Mouse (Mus musculus) forebrain, embryonic 14.5 days (tissue): ENCODE results near the gene Sh3bgrl2. TPM values are rescaled to one million over a fixed set of nuclear protein-coding genes. Genes with fewer than 3 reads are reported as not detected.
A peak's percentile ranks its signal among the peaks of the same experiment; 100 is the strongest.

Experiments
- ATAC-seq: fragments of 200-750 bp; cut with Nextera tagmentation; 2 replicates; pipeline ENCODE4 v1.8.0; 2017; ENCODE audit warnings: mild to moderate bottlenecking, moderate library complexity
- DNase-seq: peaks from one replicate; pipeline ENCODE4 v3.0.0-alpha.2; 2015; ENCODE audit warnings: low spot score
- H3K27ac ChIP-seq: fragments of 300-500 bp; sonication (generic); 2 replicates; pipeline ENCODE4 v1.5.1; 2014; ENCODE audit warnings: low read depth, mild to moderate bottlenecking, control low read depth, low read length, moderate library complexity
- H3K27me3 ChIP-seq: fragments of 300-500 bp; sonication (generic); replicated peaks from 2 replicates; pipeline ENCODE4 v1.6.1; 2014; ENCODE audit warnings: low read length, control low read depth, mixed read lengths; ENCODE audit not compliant: control insufficient read depth, insufficient read depth
- H3K36me3 ChIP-seq: fragments of 300-500 bp; sonication (generic); 2 replicates; pipeline ENCODE4 v1.6.1; 2014; ENCODE audit warnings: low read length, control low read depth; ENCODE audit not compliant: control insufficient read depth, insufficient read depth
- H3K4me1 ChIP-seq: fragments of 300-500 bp; sonication (generic); 2 replicates; pipeline ENCODE4 v1.6.1; 2014; ENCODE audit warnings: antibody characterized with exemption, low read length, control low read depth; ENCODE audit not compliant: control insufficient read depth, insufficient read depth
- H3K4me2 ChIP-seq: fragments of 300-500 bp; sonication (generic); 2 replicates; pipeline ENCODE4 v1.6.1; 2014; ENCODE audit warnings: mild to moderate bottlenecking, control low read depth, low read length
- H3K4me3 ChIP-seq: fragments of 300-500 bp; sonication (generic); 2 replicates; pipeline ENCODE4 v1.5.1; 2014; ENCODE audit warnings: low read depth, low read length, control low read depth
- H3K9ac ChIP-seq: fragments of 300-500 bp; sonication (generic); 2 replicates; pipeline ENCODE4 v1.6.1; 2014; ENCODE audit warnings: mild to moderate bottlenecking, low read length, control low read depth, moderate library complexity
- H3K9me3 ChIP-seq: fragments of 300-500 bp; sonication (generic); replicated peaks from 2 replicates; pipeline ENCODE4 v1.6.1; 2016; ENCODE audit warnings: low read length, control low read depth, mixed read lengths; ENCODE audit not compliant: control insufficient read depth
- WGBS: fragments of 180-500 bp; shearing (Covaris S2); extraction: QIAGEN DNeasy Blood & Tissue Kit; methylation state at CpG from one replicate; pipeline ENCODE4 v1.1.7; 2014; 5-methylcytosine and 5-hydroxymethylcytosine counted together
- polyA plus RNA-seq: library from polyadenylated mRNA; unstranded; fragments of >200 nt; fragmentation: Nextera tagmentation; extraction: Ambion mirVana; gene quantifications from 2 replicates; pipeline ENCODE4 v1.2.1, GENCODE M21; 2014

The Sh3bgrl2 gene
- polyA plus RNA-seq, 1 experiment from 2014 or later = 26.3 TPM

DNA sequence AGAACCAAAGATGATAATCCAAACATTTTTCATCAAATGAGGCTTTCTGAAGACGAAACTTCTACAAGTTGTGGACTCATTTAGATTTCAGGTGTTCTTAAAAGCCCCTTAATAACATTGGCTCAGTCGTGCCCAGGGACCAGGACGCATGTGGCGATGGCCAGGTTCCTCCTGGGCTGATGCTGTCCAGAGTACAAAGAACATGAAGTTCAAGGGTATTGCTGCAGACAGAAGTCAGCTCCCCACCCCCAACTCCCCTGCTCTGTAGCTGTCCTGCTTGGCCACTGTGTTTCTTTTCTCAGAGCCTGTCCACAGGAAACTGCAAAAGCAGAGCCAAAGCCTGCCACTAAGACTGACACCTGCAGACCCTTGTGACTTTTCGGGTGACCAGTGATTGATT, 45.7 kb downstream of the Sh3bgrl2 start:
- no peak for DNase-seq
- Histone ChIP-seq H3K27ac (no peak overlapping the region), H3K36me3 (no peaks in the 10 kb centered on the region), H3K4me2 (no peak overlapping the region), H3K4me3 (no peak overlapping the region), H3K9ac (no peak overlapping the region), H3K27me3 (no peaks in the 10 kb centered on the region), H3K9me3 (no peaks in the 10 kb centered on the region), H3K4me1 (peaks cover 4% of the 10 kb centered on the region; the same call in 1 of the 2 replicates)
- WGBS = 90% methylated on average over 5 of the region's 5 CpGs
- no peak for ATAC-seq

DNA sequence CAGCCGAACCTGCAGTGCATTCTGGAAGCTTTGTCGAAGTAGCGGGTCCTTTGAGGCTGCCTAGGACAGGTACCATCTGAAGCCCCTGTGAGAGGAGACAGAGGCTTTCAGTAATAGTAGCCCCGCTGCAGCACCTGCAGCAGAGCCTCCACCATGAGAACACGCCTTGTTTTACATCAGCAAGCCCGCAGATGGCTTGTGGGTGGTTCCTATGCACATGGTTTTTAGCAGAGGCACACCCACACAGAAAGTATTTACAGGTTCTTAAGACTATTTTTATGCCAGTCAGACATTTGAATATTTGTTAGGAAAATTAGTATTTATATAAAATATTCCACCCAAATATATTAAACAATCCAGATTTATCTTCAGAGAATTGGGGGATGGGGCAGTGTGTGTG, 48.0 kb downstream of the Sh3bgrl2 start:
- Histone ChIP-seq H3K4me3 (no peak overlapping the region), H3K27me3 (no peaks in the 10 kb centered on the region), H3K4me1 (peaks cover 10% of the 10 kb centered on the region; the same call in 1 of the 2 replicates), H3K36me3 (no peaks in the 10 kb centered on the region), H3K27ac (no peak overlapping the region), H3K4me2 (no peak overlapping the region), H3K9me3 (no peaks in the 10 kb centered on the region), H3K9ac (no peak overlapping the region)
- 91% methylated on average over 6 of the region's 6 CpGs for WGBS
- ATAC-seq (no peak), DNase-seq (no peak)

DNA sequence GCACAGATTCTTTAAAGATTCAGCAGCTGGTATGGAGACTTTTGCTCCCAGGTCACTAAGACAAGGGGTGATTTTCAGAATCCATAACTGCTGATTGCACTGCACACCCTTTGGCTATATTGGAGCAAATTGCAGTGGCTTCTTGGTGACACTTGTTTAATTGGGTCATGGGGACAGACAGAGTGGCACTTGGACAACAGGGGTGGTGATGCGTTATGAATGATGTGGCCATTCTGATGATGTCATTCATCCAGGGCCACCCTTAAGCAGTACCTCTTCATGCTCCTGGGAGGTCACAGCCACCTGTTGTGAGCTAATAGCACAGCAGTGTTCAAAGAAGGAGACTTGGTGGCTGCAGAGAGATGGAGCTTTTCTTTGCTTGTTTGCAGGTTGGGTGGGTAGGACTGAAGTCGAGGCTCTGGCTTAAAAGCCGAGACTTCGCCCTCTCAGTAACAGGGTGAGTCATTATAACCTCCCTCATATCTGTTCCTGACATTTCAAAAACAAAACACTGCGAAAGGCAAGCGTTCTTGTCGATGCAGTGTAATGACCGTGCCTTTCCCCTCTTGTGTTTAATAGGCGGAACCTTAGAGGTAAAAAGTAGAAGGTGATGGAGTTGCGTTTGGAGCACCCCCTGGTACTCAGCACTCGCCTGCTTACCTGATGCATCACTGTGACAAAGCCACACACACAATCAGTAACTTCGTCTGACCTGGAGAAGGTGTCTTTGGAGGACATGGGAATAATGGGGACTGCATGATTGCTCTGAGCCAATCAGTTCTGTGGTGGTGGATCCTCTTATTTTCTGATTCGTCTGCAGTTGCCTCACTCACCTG, 48.7 kb downstream of the Sh3bgrl2 start:
- Histone ChIP-seq H3K9me3 (no peaks in the 10 kb centered on the region), H3K9ac (no peak overlapping the region), H3K4me1 (peaks cover 11% of the 10 kb centered on the region), H3K27ac (no peak overlapping the region), H3K4me3 (no peak overlapping the region), H3K36me3 (no peaks in the 10 kb centered on the region), H3K4me2 (no peak overlapping the region), H3K27me3 (no peaks in the 10 kb centered on the region)
- ATAC-seq (no peak), DNase-seq (no peak)
- 60% methylated on average over 13 of the region's 13 CpGs for WGBS

DNA sequence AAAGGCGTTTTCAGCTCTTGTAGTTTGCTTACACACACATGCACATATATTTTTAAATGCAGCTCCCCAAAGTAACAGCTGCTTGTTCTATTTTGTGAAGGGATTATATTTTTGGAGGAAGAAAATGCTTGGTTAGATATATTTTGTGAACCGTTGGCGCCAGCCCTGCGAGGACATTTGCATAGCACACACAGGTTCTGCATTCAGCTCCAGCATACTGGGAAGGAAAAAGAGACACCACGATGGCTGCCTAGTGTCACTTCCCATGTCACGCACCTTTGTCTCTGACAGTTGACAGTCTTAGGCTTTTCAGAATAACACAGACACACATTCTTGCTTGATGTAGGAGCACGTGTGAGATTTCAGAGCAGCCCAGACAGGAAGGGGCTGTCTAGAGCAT, 49.9 kb downstream of the Sh3bgrl2 start:
- ATAC-seq = no peak
- H3K9ac ChIP-seq = no peak overlapping the region
- H3K36me3 ChIP-seq = no peaks in the 10 kb centered on the region
- H3K27me3 ChIP-seq = no peaks in the 10 kb centered on the region
- DNase-seq = no peak
- WGBS = 86% methylated on average over 7 of the region's 7 CpGs
- no peak overlapping the region for H3K4me3 ChIP-seq
- no peak overlapping the region for H3K4me2 ChIP-seq
- peaks cover 14% of the 10 kb centered on the region for H3K4me1 ChIP-seq
- no peak overlapping the region for H3K27ac ChIP-seq
- H3K9me3 ChIP-seq = no peaks in the 10 kb centered on the region

DNA sequence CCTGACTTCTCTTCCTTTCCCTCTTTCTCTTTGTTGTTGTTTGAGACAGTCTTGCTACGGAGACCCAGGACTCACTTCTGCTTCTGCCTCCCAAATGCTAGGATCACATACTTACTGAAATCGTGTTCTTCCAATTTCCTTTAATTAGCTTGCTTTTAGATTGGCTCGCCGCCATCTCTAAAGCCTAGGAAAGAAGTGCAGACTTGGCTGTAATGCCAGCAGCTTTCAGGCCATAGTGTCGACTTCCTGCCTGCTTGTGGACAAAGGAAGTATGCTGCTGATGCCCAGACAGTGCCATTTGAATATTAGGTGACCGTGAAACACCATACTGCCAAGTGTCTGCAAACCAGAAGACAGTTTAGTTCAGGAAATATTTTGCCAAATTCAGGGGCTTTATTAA, 51.4 kb downstream of the Sh3bgrl2 start:
- peak; percentile 33; the same call in 1 of the 2 replicates for ATAC-seq
- Histone ChIP-seq H3K4me3 (no peak overlapping the region), H3K9ac (no peak overlapping the region), H3K27me3 (no peaks in the 10 kb centered on the region), H3K4me2 (no peak overlapping the region), H3K27ac (peak overlapping the region; percentile 40; the same call in 1 of the 2 replicates), H3K4me1 (peaks cover 17% of the 10 kb centered on the region), H3K9me3 (no peaks in the 10 kb centered on the region), H3K36me3 (no peaks in the 10 kb centered on the region)
- DNase-seq = peak; percentile 72
- WGBS = 34% methylated on average over 6 of the region's 6 CpGs

DNA sequence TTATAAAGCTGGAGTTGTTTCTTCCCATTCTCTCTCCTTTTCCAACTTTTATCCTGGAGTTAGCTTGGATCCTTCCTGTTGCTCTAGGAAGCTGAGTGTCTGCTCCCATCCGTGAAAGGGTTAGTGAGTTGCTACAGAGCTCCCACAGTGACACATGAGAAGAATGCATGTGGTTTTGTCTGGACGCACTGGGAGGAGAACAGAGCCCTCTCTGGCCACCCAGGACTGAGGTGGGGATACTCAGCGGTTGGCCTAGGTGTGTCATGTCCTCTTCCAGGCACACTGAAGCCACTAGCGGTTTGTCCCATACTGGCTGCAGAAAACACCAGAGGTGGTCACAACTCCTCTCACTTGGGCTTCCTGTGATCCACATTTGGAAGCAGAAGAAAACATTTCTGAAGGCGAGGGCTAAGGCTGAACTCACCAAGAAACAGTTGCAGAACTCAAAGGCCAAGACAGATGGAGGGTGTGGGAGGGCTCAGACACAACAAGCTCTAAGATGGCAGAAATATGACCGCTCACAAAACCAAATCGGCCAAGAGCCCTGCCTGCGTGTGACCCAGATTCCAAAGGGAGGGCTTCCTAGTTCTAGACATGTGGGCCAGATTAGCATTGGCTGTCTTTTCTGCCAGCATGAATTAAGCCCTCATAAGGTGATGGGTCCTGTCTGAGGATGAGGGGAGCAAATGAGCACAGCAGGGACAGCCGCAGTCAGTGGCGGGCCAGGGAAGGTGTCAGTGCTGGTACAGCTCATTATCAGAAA, 52.3 kb downstream of the Sh3bgrl2 start:
- Histone ChIP-seq H3K9me3 (no peaks in the 10 kb centered on the region), H3K27ac (no peak overlapping the region), H3K9ac (no peak overlapping the region), H3K36me3 (no peaks in the 10 kb centered on the region), H3K27me3 (no peaks in the 10 kb centered on the region), H3K4me3 (no peak overlapping the region), H3K4me1 (peaks cover 17% of the 10 kb centered on the region), H3K4me2 (no peak overlapping the region)
- WGBS = 75% methylated on average over 10 of the region's 10 CpGs
- DNase-seq (no peak), ATAC-seq (no peak)

DNA sequence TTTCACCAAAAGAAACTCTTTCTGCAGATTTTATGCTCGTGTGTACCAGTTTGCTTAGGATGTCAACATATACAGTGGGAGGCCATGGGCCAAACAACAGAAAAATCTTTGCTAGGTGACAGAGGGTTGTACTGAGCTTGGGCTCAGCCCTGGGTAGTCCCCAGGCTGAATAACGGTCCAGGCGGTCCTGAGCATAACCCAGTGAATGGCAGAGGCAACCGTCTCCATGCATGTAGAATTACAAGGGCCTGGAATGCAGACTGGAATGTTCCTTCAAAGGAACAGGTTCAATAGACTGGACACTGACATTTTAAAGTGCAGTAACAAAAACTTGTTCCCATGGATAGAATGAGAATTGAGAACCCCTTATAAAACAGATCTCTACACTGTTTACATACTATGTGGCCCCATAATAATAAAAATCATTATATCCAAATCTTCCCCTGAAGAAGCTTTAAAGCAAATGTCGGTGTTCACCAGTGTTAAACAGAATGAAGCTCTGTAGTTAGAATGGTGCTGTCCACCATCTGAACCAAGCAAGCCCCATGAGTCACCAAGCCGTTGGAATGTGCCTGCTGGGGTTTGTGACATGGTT, 54.1 kb downstream of the Sh3bgrl2 start:
- Histone ChIP-seq H3K9ac (no peak overlapping the region), H3K36me3 (no peaks in the 10 kb centered on the region), H3K27me3 (no peaks in the 10 kb centered on the region), H3K9me3 (no peaks in the 10 kb centered on the region), H3K27ac (no peak overlapping the region), H3K4me1 (peaks cover 17% of the 10 kb centered on the region), H3K4me2 (no peak overlapping the region), H3K4me3 (no peak overlapping the region)
- 31% methylated on average over 6 of the region's 6 CpGs for WGBS
- no peak for DNase-seq
- ATAC-seq = no peak

DNA sequence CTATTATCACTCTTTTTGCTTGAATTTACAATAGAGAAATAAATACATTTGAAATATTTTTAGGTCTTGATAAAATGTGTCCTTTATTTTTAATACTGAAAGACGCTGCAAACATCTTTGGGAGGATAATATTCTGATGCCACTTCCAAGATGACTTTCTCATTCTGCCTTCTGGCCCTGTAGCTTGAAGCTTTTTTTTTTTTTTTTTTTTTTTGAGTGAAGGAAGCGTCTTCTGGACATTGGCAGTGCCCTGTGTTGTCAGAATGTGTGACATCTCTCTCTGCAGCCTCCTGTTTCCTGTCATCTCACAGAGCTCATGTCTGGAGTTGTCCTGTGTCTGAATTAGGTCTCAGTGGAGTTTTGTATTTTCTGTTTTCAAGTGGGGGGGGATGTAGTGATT, 55.0 kb downstream of the Sh3bgrl2 start:
- Histone ChIP-seq H3K4me1 (peaks cover 17% of the 10 kb centered on the region), H3K4me2 (no peak overlapping the region), H3K27ac (no peak overlapping the region), H3K36me3 (no peaks in the 10 kb centered on the region), H3K9ac (no peak overlapping the region), H3K9me3 (no peaks in the 10 kb centered on the region), H3K4me3 (no peak overlapping the region), H3K27me3 (no peaks in the 10 kb centered on the region)
- no peak for ATAC-seq
- DNase-seq = no peak
- 68% methylated on average over 2 of the region's 2 CpGs for WGBS
